Mouse (Mus musculus): ENCODE results near the gene Ptn. TPM values are rescaled to one million over a fixed set of nuclear protein-coding genes. Genes with fewer than 3 reads are reported as not detected.

Ptn gene
- polyA plus RNA-seq, 1 experiment from 2014 or later = 317 TPM

DNA sequence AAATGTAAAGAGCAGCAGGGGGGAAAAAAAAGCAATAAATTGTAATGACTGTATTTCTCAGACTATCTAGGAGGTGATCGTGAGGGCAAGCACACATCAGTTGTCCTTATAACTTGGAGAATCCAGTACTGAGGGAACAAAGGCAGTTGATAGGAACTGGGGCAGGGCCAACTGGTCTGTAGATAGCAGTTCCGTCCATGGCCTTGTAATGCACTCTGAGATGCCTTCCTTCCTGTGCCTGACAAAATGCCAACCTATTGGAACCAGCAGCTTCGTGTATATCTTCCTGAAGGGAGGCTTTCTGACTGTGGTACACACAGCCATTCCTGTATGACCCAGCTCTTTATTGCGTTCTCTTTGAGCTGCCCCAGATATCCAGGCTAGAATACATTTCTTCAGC, 27.5 kb downstream of the Ptn start:
- no peaks in the 10 kb centered on the region for H3K36me3 ChIP-seq
- H3K9me3 ChIP-seq = no peaks in the 10 kb centered on the region
- peaks cover 29% of the 10 kb centered on the region for H3K4me1 ChIP-seq
- WGBS = 78% methylated on average over 4 of the region's 4 CpGs
- no peak overlapping the region for H3K27ac ChIP-seq (replicated peaks)
- H3K4me3 ChIP-seq = no peak overlapping the region
- H3K27me3 ChIP-seq = peaks cover 55% of the 10 kb centered on the region
- H3K4me2 ChIP-seq (replicated peaks) = no peak overlapping the region
- no peak for ATAC-seq (ENCODE audit: low FRiP score, low read depth)
- H3K9ac ChIP-seq (replicated peaks) = no peak overlapping the region

DNA sequence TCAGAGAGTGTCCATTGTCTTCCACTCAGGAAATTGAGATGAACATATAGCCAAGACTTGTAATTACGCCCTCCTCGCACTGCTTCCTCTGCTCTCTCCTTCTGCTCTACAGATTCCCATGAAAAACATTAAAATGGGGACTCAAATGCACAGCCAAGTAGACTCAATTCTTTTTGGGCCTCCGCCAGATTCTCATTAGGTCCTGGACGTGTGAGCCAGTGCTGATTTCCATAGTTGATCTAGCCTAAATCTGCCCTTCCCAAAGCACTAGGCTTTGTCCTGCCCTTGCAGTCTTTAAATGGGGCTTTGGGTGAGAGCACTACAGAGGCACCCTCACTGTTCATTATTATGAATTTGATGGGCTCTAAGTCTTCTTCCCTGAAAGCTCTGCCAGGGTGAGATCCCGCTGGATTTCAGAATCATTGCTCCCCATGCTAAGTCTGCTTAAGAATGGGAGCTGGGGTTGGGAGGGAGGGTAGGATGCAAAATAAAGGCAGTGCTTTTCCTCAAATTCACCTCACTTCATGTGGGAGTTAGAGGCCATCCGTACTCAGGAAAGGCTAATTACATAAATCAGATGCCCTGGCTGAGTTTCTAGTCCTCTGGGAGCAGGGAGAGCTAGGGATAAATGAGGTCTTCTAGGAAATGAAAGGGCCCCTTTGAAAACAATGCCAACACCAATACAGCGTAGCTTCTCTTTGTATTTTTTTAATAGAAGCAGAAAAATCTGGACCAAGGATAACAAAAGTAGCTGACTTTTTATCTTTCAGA, 32.3 kb downstream of the Ptn start:
- Histone ChIP-seq H3K4me3 (no peak overlapping the region), H3K4me2 (replicated peaks) (no peak overlapping the region), H3K9me3 (no peaks in the 10 kb centered on the region), H3K27me3 (peaks cover 57% of the 10 kb centered on the region), H3K36me3 (no peaks in the 10 kb centered on the region), H3K27ac (replicated peaks) (peak overlapping the region; percentile 39), H3K4me1 (peaks cover 49% of the 10 kb centered on the region), H3K9ac (replicated peaks) (no peak overlapping the region)
- 30% methylated on average over 7 of the region's 7 CpGs for WGBS
- ATAC-seq (ENCODE audit: low FRiP score, low read depth) = peak; percentile 55

DNA sequence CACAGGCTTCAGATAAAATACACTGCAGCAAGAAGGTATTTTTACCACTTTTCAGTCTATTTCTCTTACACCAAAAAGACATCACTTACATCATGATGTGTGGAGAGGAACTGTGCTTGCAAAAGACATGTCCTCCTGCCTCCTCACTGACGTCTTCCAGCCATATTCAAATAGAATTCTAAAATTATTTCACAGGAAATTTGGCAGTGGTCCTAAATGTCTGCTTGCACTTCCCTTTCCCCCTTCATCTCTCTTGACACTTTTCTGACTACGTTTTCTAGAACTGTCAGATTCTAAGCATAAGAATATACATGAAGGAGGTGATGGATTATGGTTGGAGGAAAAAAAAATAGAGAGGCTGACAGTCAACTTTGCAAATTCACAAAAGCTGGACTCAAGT, 33.0 kb downstream of the Ptn start:
- 43% methylated on average over 2 of the region's 2 CpGs for WGBS
- ATAC-seq (ENCODE audit: low FRiP score, low read depth) = no peak
- H3K27ac ChIP-seq (replicated peaks) = 0 out of 2 replicates have a peak overlapping the region, but pooled peaks have one; percentile 17
- no peak overlapping the region for H3K4me3 ChIP-seq
- H3K9ac ChIP-seq (replicated peaks) = no peak overlapping the region
- peaks cover 57% of the 10 kb centered on the region for H3K27me3 ChIP-seq
- H3K4me1 ChIP-seq = peaks cover 49% of the 10 kb centered on the region
- H3K4me2 ChIP-seq (replicated peaks) = no peak overlapping the region
- 0 out of 2 replicates have a peak, but pooled peaks cover 3% of the 10 kb centered on the region for H3K36me3 ChIP-seq
- H3K9me3 ChIP-seq = no peaks in the 10 kb centered on the region

DNA sequence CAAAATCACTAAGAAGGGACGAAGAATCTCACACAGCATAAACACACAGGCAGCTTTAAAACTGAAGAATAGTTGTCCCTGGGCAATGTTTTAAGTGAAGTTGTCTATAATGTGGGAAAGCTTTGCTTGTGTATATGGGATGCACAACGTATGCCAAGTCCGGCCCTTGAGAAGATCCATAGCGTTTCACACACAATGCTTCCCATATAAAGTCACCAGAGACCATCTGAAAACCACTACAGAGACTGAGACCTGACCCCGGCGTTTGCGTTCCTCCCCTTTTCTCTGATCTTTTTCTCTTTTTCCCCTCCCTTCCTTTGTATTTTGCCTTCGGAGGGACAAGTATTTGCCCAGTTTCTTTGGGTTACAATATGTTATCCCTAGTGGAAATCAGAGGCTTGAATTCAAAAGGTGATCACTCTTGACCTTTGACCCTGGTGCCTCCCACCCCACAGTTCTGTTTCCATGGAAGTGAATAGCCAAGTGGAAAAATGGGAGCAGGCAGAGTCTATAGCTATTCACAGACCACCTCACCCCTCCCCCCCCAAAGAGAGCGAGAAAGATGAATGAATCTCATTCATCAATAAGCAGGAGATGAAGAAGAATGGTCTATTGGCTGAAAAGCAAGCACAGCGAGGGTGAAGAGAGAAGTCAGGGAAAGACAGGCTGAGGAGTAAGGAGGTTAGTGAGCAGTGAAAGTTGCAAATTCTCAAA, 34.2 kb downstream of the Ptn start:
- Histone ChIP-seq H3K9me3 (no peaks in the 10 kb centered on the region), H3K27ac (replicated peaks) (peak overlapping the region; percentile 60; the same call in 1 of the 2 replicates), H3K27me3 (peaks cover 66% of the 10 kb centered on the region), H3K9ac (replicated peaks) (no peak overlapping the region), H3K4me1 (peaks cover 49% of the 10 kb centered on the region), H3K36me3 (0 out of 2 replicates have a peak, but pooled peaks cover 7% of the 10 kb centered on the region), H3K4me2 (replicated peaks) (peak overlapping the region; percentile 30), H3K4me3 (no peak overlapping the region)
- 5% methylated on average over 10 of the region's 10 CpGs for WGBS
- peak; percentile 86 for ATAC-seq (ENCODE audit: low FRiP score, low read depth)

DNA sequence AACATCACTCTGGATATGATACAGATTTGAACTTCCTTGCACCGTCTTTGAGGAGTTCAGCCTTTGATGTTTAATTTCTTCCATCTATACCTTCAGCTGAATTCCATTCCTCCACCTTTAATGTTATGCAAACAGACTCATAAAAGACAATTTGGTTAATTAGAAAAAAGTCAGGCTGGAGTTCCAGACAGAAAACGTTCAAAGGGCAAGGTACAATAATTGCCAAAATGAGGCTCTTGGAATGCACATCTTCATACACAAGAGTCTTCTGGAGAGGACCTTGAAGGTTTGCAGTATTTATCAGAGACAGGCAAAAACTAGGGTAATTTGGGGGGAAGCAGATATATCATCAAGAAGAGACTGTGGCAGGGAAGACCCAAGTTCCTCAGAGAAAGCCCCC, 37.5 kb downstream of the Ptn start:
- no peak overlapping the region for H3K4me3 ChIP-seq
- no peak for ATAC-seq (ENCODE audit: low FRiP score, low read depth)
- peaks cover 40% of the 10 kb centered on the region for H3K4me1 ChIP-seq

DNA sequence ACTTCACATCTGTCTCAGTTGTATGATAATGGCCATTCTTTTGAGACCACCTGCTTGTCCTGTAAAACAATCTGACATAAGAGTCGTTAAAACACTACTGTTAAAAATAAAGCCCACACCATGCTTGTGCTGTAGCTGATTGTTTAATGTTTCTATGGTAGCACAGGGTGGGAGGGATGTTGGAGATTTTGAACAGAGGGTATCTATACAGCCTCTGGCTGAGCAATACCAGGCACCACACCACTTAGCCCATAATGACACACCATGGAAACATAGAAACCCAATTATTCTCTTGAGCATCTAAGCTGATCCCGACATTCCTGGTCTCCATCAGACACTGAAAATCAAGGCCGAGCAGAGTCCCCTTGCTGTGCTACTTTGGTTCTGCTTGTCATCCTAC, 41.0 kb downstream of the Ptn start:
- ATAC-seq (ENCODE audit: low FRiP score, low read depth) = no peak
- Histone ChIP-seq H3K27ac (replicated peaks) (no peak overlapping the region), H3K36me3 (peaks cover 7% of the 10 kb centered on the region; the same call in 1 of the 2 replicates), H3K9ac (replicated peaks) (no peak overlapping the region), H3K4me3 (no peak overlapping the region), H3K9me3 (no peaks in the 10 kb centered on the region), H3K27me3 (peaks cover 58% of the 10 kb centered on the region), H3K4me1 (peaks cover 6% of the 10 kb centered on the region), H3K4me2 (replicated peaks) (no peak overlapping the region)
- WGBS = 83% methylated on average over 3 of the region's 3 CpGs

More for the DNA sequence above, 37.5 kb downstream of the Ptn start:
- H3K27ac ChIP-seq (replicated peaks) = no peak overlapping the region
- H3K9ac ChIP-seq (replicated peaks) = no peak overlapping the region
- H3K4me2 ChIP-seq (replicated peaks) = no peak overlapping the region
- peaks cover 57% of the 10 kb centered on the region for H3K27me3 ChIP-seq
- WGBS = 80% methylated on average over 2 of the region's 2 CpGs
- H3K9me3 ChIP-seq = no peaks in the 10 kb centered on the region
- H3K36me3 ChIP-seq = 0 out of 2 replicates have a peak, but pooled peaks cover 7% of the 10 kb centered on the region

DNA sequence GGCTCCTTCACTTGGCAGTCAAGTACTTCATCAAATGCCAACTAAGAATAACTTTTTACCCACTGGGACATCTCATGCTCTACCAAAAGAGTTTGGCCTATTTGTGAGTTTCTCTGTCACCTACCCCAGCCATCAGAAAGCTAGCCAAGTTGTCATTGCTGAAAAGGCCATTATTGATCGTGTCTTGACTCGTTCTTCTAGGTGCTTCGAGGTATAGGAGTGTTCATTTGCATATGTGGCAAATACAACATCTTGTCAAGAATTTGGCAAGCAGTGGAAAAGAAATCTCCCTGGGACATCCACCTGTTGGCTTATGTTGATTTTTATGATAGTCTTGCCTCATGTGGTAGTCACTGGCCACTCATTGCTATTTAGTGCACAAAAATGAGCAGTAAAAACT, 43.1 kb downstream of the Ptn start:
- 90% methylated on average over 3 of the region's 3 CpGs for WGBS
- no peak overlapping the region for H3K4me2 ChIP-seq (replicated peaks)
- ATAC-seq (ENCODE audit: low FRiP score, low read depth) = no peak
- H3K27me3 ChIP-seq = peaks cover 40% of the 10 kb centered on the region
- H3K36me3 ChIP-seq = peaks cover 3% of the 10 kb centered on the region; the same call in 1 of the 2 replicates
- no peak overlapping the region for H3K9ac ChIP-seq (replicated peaks)
- H3K9me3 ChIP-seq = no peaks in the 10 kb centered on the region
- peaks cover 4% of the 10 kb centered on the region; the same call in 1 of the 2 replicates for H3K4me1 ChIP-seq
- no peak overlapping the region for H3K27ac ChIP-seq (replicated peaks)
- no peak overlapping the region for H3K4me3 ChIP-seq

DNA sequence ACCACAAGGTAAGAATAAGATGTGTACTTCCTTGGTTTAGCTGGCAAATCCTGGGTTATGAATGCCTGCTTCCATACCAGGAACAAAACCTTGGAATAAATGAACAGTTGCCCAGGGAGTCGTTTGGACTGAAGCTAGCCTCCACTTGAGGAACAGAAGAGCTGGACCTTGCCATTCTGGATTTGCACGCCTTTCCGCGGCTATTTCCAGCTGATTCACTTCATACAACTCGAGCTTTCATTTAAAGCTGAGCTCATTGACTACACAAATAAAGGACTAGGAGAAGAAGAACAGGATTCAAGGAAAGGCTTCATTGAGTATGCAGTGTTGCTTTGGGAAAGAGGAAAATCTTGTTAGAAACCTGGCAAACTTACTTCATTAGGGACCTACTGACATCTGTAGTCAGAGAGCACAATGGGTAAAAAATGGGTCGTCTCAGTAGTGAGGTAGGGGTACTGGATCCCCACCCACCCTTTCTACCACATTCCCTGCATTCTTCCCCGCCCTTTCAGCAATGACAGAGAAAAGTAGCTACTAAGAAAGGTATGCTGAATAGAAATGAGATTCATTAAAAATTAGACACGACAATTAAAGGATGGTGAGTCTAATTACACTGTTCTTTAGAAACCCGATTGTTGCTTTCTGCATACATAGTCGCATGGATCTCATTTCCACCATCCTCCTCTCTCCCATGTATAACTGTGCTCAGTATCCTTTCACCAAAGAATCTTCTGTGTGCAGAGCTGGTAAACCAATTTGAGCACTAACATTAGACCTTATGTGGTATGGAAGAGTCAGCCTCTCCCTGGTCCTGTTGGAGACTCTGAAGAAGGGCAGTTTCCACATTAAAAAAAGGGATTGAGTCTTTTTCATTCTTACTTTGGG, 54.8 kb downstream of the Ptn start:
- H3K4me2 ChIP-seq (replicated peaks) = no peak overlapping the region
- ATAC-seq (ENCODE audit: low FRiP score, low read depth) = peak; percentile 56; the same call in 1 of the 2 replicates
- H3K4me3 ChIP-seq = no peak overlapping the region
- no peaks in the 10 kb centered on the region for H3K9me3 ChIP-seq
- no peak overlapping the region for H3K27ac ChIP-seq (replicated peaks)
- no peaks in the 10 kb centered on the region for H3K27me3 ChIP-seq
- H3K36me3 ChIP-seq = peaks cover 1% of the 10 kb centered on the region; the same call in 1 of the 2 replicates
- WGBS = 49% methylated on average over 10 of the region's 10 CpGs
- peaks cover 8% of the 10 kb centered on the region; the same call in 1 of the 2 replicates for H3K4me1 ChIP-seq
- no peak overlapping the region for H3K9ac ChIP-seq (replicated peaks)

DNA sequence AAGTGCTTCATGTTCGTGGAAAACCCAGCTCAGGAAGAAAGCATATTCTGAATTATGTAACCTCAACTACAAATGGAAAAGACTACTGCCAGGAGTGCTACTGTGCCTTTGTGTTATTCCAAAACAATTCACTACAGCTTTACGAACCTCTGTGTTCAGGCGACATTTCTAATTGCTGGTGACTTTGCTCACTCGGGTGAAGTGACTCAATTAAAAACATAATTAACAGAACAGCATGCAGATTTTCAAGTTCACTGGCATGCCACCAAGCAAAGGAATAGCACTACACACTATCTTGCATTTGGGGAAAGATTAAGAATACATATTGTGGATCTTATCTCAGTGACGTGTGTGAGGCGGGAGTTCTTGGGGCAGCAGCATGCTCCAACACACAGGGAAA, 57.1 kb downstream of the Ptn start:
- no peaks in the 10 kb centered on the region for H3K9me3 ChIP-seq
- no peak for ATAC-seq (ENCODE audit: low FRiP score, low read depth)
- H3K27me3 ChIP-seq = no peaks in the 10 kb centered on the region
- H3K4me2 ChIP-seq (replicated peaks) = no peak overlapping the region
- peaks cover 5% of the 10 kb centered on the region; the same call in 1 of the 2 replicates for H3K36me3 ChIP-seq
- no peak overlapping the region for H3K9ac ChIP-seq (replicated peaks)
- H3K4me1 ChIP-seq = peaks cover 8% of the 10 kb centered on the region; the same call in 1 of the 2 replicates
- no peak overlapping the region for H3K27ac ChIP-seq (replicated peaks)
- WGBS = 77% methylated on average over 6 of the region's 6 CpGs
- no peak overlapping the region for H3K4me3 ChIP-seq

DNA sequence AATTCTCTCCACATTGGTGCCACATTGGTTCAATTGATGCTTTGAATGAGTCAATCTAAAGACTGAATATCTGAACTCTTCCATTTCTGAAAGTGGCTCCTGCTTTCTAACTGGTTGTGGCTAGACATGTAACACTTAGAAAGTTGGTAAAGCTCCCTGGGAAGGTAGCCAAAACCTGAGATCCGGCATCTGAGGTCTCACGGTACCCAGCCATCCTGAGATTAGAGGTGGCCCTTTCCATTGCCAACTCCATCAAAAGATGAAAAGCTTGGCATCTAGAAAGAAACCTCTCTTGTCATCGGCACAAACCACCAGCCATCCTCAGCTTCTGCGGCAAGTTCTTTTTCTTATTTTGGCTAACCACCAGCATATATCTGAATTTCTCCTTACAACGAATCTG, 70.2 kb downstream of the Ptn start:
- Histone ChIP-seq H3K36me3 (peaks cover 43% of the 10 kb centered on the region), H3K9me3 (no peaks in the 10 kb centered on the region)
- 95% methylated on average over 5 of the region's 5 CpGs for WGBS

DNA sequence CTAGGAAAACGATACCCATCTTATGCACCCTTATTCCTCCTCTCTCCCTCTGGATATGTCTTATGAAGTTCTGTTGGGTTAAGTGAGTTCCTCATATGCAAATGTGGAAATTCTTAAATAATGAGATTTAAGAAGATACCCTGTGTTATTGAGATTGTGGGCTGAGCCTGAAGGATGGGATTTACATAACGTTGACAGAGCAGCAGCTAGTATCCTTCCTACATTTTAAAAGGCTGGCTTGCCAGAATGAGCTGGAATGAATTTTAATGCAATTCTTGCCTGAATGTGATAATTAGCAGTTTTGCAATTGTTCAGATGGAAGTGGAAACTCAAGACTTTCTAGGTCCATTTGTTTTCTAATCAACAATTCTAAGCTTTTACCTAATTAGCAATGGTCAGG, 73.3 kb downstream of the Ptn start:
- Histone ChIP-seq H3K9me3 (peaks cover 12% of the 10 kb centered on the region; the same call in 1 of the 2 replicates), H3K36me3 (peaks cover 62% of the 10 kb centered on the region), H3K27me3 (no peaks in the 10 kb centered on the region), H3K4me1 (no peaks in the 10 kb centered on the region), H3K4me2 (replicated peaks) (no peak overlapping the region), H3K9ac (replicated peaks) (no peak overlapping the region), H3K27ac (replicated peaks) (no peak overlapping the region), H3K4me3 (no peak overlapping the region)
- 83% methylated on average over 2 of the region's 2 CpGs for WGBS
- no peak for ATAC-seq (ENCODE audit: low FRiP score, low read depth)

More for the DNA sequence above, 70.2 kb downstream of the Ptn start:
- Histone ChIP-seq H3K4me2 (replicated peaks) (no peak overlapping the region), H3K27me3 (no peaks in the 10 kb centered on the region), H3K9ac (replicated peaks) (no peak overlapping the region), H3K4me3 (no peak overlapping the region), H3K4me1 (no peaks in the 10 kb centered on the region), H3K27ac (replicated peaks) (no peak overlapping the region)
- no peak for ATAC-seq (ENCODE audit: low FRiP score, low read depth)
